Mouse (Mus musculus): ENCODE measurements around the gene Sgo2a. TPM values are rescaled to one million over a fixed set of nuclear protein-coding genes. Genes with fewer than 3 reads are reported as not detected.

Sgo2a gene
- polyA plus RNA-seq (2012; ENCODE audit: insufficient read depth, low replicate concordance) = 0.29 TPM in 1 of 2 replicates, not detected in the other

DNA sequence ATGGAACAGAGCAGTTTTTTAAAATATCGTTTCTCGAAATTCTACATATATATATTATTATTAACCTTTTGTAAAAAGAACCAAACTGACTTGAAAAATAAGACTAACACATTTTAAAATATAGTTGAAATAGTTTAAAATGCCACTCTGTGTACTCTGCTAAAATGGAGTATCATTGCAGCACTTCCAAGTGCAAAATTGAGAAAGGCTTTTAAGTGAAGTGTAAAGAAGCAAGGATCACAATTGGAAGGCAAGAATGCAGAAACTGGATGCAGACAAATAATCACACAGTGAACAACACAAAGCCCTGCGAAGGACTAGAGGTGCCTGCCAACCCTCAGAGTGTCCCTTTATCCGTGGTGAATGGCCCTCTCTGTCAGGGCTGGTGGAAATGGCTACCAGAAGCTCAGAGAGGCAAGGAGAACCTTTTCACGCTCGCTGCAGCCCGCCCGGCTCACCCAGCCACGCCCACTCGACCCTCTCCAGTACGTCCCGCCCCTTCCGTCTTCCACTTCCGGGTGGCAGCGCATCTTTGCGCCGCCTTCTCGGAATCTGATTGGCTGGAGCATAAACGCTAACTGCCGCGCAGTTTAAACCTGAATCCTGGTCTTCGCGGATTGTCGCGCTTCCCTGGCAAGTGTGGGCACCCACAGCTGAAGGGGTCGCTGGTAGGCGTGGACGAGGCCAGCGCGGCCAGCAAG, at the start of gene Sgo2a:
TSS of gene Sgo2a (plus strand) at position 540 of the 701 bp plus-strand sequence.
- H3K27me3 ChIP-seq (replicated peaks) = no peaks in the 10 kb centered on the region
- H3K4me3 ChIP-seq (replicated peaks) = peak within 1 kb of the TSS; percentile 98
- H3K9me3 ChIP-seq = no peaks in the 10 kb centered on the region

DNA sequence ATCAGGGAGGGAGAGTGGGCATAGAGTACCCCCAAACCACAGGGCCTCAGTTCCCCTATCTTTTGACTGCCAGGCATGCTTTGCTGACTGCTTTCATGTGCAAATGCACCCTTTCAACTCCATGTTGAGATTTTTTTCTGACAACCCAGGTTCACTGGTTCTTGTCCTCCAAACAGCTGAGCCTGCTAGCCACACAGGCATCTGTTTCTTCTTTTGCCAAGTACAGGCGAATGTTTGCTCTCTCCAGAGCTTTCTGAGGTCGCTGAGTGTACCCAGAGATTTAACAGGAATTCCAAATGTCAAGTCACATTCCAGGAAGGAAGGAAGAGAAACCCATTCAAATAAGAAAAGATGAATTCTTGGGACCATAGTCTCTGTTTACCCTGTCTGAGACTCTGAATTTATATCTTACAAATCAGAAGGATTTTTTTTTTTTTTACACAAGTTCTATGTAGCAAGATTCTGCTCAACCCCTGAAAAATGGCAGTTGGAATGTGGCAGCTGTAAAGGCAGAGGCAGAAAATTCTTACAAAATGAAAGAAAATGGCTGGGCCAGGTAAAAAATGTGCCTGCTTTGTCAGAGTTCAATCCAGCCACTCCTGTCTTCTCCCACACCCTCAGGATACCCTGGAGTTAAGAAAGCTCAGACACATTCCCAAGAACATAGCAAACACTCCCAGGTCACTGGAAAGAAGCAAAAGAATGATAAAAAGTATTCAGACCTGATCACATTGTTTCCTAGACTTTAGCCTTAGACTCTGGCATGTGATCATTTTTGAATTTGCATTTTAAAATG, 48.0 kb upstream of the Sgo2a start:
- H3K9me3 ChIP-seq = no peaks in the 10 kb centered on the region
- H3K27me3 ChIP-seq (replicated peaks) = peaks cover 13% of the 10 kb centered on the region
- no peak for TF ChIP-seq FLI1 (IDR thresholded peaks at IDR 0.05; ENCODE audit: low read length)
- no peak for TF ChIP-seq GATA1 (IDR thresholded peaks at IDR 0.05; ENCODE audit: borderline replicate concordance, low read length)
- H3K4me3 ChIP-seq (replicated peaks) = no peak overlapping the region
- H3K36me3 ChIP-seq (replicated peaks; ENCODE audit: low read length) = peaks cover 1% of the 10 kb centered on the region
- no peaks in the 10 kb centered on the region for H3K4me1 ChIP-seq

More for the DNA sequence above, at the start of gene Sgo2a:
- Histone ChIP-seq H3K4me1 (peaks cover 24% of the 10 kb centered on the region), H3K36me3 (replicated peaks; ENCODE audit: low read length) (peaks cover 7% of the 10 kb centered on the region)
- TF ChIP-seq GATA1 (IDR thresholded peaks at IDR 0.05; ENCODE audit: borderline replicate concordance, low read length) (no peak), FLI1 (IDR thresholded peaks at IDR 0.05; ENCODE audit: low read length) (peak; percentile 53; the same call in 1 of the 2 replicates)

DNA sequence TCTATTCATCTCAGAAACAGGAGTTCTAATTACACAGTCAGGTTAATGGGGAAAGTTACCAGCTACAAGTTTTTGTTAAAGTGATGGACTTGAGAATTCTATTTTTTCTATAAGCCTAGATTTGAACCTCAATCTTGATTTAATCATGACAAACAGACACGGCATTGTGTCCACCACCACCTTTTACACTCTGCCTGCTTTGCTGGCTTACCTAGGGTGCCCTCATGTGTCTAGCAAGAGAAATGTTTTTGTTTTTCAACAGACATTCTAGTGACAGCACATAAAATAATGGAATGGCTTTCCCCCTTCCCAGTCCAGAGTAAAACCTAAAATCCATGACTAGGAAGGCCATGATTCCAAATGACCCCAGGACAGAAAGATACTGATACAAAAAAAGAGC, 46.6 kb upstream of the Sgo2a start:
- Histone ChIP-seq H3K4me1 (no peaks in the 10 kb centered on the region), H3K9me3 (no peaks in the 10 kb centered on the region), H3K4me3 (replicated peaks) (no peak overlapping the region), H3K36me3 (replicated peaks; ENCODE audit: low read length) (peaks cover 9% of the 10 kb centered on the region), H3K27me3 (replicated peaks) (peaks cover 5% of the 10 kb centered on the region)
- no peak for TF ChIP-seq GATA1 (IDR thresholded peaks at IDR 0.05; ENCODE audit: borderline replicate concordance, low read length)
- TF ChIP-seq FLI1 (IDR thresholded peaks at IDR 0.05; ENCODE audit: low read length) = no peak

DNA sequence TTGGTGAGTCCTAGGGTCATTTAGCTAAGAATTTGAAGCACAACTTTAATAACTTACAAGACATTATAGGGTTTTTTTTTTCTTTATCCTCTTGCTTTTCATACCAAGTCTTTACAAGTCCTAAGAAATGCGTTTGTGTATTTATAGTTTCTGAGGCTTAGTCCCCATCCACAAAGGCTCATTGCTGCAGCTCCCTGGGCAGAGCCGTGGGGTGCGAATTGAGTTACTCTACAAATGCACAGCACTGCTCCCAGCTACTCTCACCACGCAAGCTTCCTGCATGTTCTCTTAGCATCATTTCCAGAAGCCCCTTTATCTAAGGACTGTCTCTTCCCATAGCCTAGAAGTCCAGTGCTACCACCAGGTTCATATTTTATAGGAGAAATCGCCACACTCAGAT, 46.1 kb upstream of the Sgo2a start:
- H3K36me3 ChIP-seq (replicated peaks; ENCODE audit: low read length) = peaks cover 14% of the 10 kb centered on the region
- no peaks in the 10 kb centered on the region for H3K9me3 ChIP-seq
- peaks cover 3% of the 10 kb centered on the region; the same call in 1 of the 2 replicates for H3K4me1 ChIP-seq
- peaks cover 3% of the 10 kb centered on the region for H3K27me3 ChIP-seq (replicated peaks)
- TF ChIP-seq GATA1 (IDR thresholded peaks at IDR 0.05; ENCODE audit: borderline replicate concordance, low read length) (no peak), FLI1 (IDR thresholded peaks at IDR 0.05; ENCODE audit: low read length) (no peak)
- H3K4me3 ChIP-seq (replicated peaks) = no peak overlapping the region

DNA sequence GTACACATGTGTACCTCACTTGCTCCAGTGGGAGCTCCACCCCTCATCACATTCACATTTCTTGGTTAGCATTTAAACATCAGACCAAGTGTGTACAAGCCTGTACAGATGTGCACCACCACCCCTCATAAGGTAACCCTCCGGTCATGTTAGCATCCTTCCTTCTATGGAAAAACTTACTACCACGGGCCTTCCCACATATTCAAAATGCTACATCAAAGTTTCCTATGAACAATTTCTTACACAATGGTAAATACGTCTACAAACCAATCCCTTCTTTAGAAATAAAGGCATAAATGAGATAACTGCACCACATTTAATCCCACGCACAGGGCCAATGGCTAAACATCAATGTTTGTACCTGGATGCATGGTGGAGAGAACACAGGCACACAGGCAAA, 43.3 kb upstream of the Sgo2a start:
- TF ChIP-seq GATA1 (IDR thresholded peaks at IDR 0.05; ENCODE audit: borderline replicate concordance, low read length) (no peak), FLI1 (IDR thresholded peaks at IDR 0.05; ENCODE audit: low read length) (no peak)
- Histone ChIP-seq H3K36me3 (replicated peaks; ENCODE audit: low read length) (peaks cover 42% of the 10 kb centered on the region), H3K27me3 (replicated peaks) (no peaks in the 10 kb centered on the region), H3K9me3 (no peaks in the 10 kb centered on the region), H3K4me3 (replicated peaks) (no peak overlapping the region), H3K4me1 (peaks cover 3% of the 10 kb centered on the region; the same call in 1 of the 2 replicates)

DNA sequence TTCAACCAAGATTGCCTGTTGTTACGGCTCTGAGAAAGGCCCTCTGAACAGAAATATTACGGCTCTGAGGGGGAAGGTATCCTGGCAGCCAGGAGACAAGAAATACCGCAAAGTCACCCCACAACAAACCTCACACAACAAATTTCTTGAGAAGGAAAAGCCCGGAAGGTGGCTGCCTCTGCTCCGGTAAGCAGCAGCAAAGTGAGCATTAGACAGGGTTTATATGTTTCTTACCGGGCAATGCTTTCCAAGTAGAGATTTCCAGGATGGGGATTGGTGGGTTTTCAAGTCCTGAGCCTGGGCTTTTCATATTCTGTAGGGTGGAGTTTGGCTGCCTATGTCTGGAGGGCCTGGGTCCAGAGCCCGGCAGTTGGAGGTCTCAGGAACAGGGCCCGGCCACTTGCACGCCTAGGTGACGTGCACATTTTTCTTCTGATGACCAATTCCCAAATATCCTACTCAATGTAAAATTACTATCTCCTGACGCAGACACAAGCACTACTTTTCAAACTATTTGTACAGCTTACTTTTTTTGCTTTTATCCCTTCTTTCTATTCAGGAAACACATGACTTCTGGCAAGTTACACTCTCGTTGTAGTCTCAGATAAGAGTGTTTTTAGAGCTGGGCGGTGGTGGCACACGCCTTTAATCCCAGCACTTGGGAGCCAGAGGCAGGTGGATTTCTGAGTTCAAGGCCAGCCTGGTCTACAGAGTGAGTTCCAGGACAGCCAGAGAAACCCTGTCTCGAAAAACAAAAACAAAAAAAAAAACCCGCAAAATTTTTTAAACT, 42.0 kb upstream of the Sgo2a start:
- no peaks in the 10 kb centered on the region for H3K27me3 ChIP-seq (replicated peaks)
- no peak for TF ChIP-seq FLI1 (IDR thresholded peaks at IDR 0.05; ENCODE audit: low read length)
- TF ChIP-seq GATA1 (IDR thresholded peaks at IDR 0.05; ENCODE audit: borderline replicate concordance, low read length) = no peak
- no peak overlapping the region for H3K4me3 ChIP-seq (replicated peaks)

DNA sequence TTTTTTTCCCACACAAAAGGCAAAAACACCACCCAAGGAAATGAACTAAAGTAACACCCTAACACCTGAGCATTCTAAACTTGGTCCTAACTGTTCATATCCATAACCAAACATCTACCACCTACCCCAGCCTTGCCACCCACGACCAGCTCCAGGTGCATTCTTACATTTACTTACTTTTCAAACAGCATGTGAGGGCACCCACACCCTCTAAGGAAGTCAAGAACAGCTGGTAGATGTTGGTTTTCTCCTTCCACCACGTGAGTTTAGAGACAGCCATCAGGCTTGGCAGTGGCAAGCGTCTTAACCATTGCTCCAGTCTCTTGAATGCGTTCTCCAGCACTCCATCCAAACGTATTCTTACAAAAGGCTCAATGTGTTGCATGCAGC, 41.4 kb upstream of the Sgo2a start:
- no peaks in the 10 kb centered on the region for H3K9me3 ChIP-seq
- peaks cover 55% of the 10 kb centered on the region for H3K36me3 ChIP-seq (replicated peaks; ENCODE audit: low read length)
- H3K4me1 ChIP-seq = peaks cover 3% of the 10 kb centered on the region; the same call in 1 of the 2 replicates
- no peak for TF ChIP-seq FLI1 (IDR thresholded peaks at IDR 0.05; ENCODE audit: low read length)
- TF ChIP-seq GATA1 (IDR thresholded peaks at IDR 0.05; ENCODE audit: borderline replicate concordance, low read length) = no peak
- H3K27me3 ChIP-seq (replicated peaks) = no peaks in the 10 kb centered on the region
- H3K4me3 ChIP-seq (replicated peaks) = no peak overlapping the region

More for the DNA sequence above, 42.0 kb upstream of the Sgo2a start:
- H3K9me3 ChIP-seq = no peaks in the 10 kb centered on the region
- peaks cover 49% of the 10 kb centered on the region for H3K36me3 ChIP-seq (replicated peaks; ENCODE audit: low read length)
- H3K4me1 ChIP-seq = peaks cover 3% of the 10 kb centered on the region; the same call in 1 of the 2 replicates

DNA sequence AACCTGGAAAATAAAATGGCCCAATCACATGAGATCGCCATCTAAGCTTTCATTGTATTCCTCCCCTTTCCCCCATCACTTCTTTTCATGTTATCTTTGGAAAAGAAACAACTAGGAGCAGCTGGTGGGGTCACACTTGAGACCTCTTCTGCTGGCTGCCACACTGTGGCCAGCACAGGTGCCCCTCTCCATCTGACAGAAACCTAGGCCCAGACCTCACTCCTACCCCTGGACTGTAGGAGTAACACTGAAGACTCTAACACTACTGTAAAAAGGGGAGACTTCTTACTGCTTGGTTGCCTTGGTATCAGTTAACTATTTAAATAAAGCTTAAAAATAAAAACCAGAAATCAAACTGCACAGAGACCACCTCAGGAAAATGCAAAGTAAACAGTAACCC, 40.0 kb upstream of the Sgo2a start:
- H3K36me3 ChIP-seq (replicated peaks; ENCODE audit: low read length) = peaks cover 67% of the 10 kb centered on the region
- H3K27me3 ChIP-seq (replicated peaks) = no peaks in the 10 kb centered on the region
- no peaks in the 10 kb centered on the region for H3K9me3 ChIP-seq
- no peak overlapping the region for H3K4me3 ChIP-seq (replicated peaks)
- H3K4me1 ChIP-seq = peaks cover 3% of the 10 kb centered on the region; the same call in 1 of the 2 replicates
- TF ChIP-seq GATA1 (IDR thresholded peaks at IDR 0.05; ENCODE audit: borderline replicate concordance, low read length) (no peak), FLI1 (IDR thresholded peaks at IDR 0.05; ENCODE audit: low read length) (no peak)

Data from megakaryocyte, embryonic 14.5 days (primary cell).